Mouse (Mus musculus) midbrain, embryonic 14.5 days (tissue): ENCODE results near the gene Ltn1. TPM values are rescaled to one million over a fixed set of nuclear protein-coding genes. Genes with fewer than 3 reads are reported as not detected.
A peak's percentile ranks its signal among the peaks of the same experiment; 100 is the strongest.

ENCODE experiments used
- ATAC-seq: fragments of 200-750 bp; cut with Nextera tagmentation; 2 replicates; pipeline ENCODE4 v1.8.0; 2017; ENCODE audit warnings: moderate number of reproducible peaks, moderate library complexity; ENCODE audit not compliant: low FRiP score, low TSS enrichment
- DNase-seq: peaks from one replicate; pipeline ENCODE4 v3.0.0-alpha.2; 2015
- H3K27ac ChIP-seq: fragments of 300-500 bp; sonication (generic); replicated peaks from 2 replicates; pipeline ENCODE4 v1.5.1; 2014; ENCODE audit warnings: mild to moderate bottlenecking, low read depth, low read length, moderate library complexity
- H3K27me3 ChIP-seq: fragments of 300-500 bp; sonication (generic); 2 replicates; pipeline ENCODE4 v1.6.1; 2014; ENCODE audit warnings: low read length, control low read depth, mixed read lengths; ENCODE audit not compliant: control insufficient read depth, insufficient read depth
- H3K36me3 ChIP-seq: fragments of 300-500 bp; sonication (generic); 2 replicates; pipeline ENCODE4 v1.6.1; 2014; ENCODE audit warnings: low read length, control low read depth; ENCODE audit not compliant: control insufficient read depth, insufficient read depth
- H3K4me1 ChIP-seq: fragments of 300-500 bp; sonication (generic); 2 replicates; pipeline ENCODE4 v1.6.1; 2014; ENCODE audit warnings: mild to moderate bottlenecking, antibody characterized with exemption, low read length, control low read depth; ENCODE audit not compliant: control insufficient read depth, insufficient read depth
- H3K4me2 ChIP-seq: fragments of 300-500 bp; sonication (generic); 2 replicates; pipeline ENCODE4 v1.6.1; 2014; ENCODE audit warnings: mild to moderate bottlenecking, low read length, moderate library complexity
- H3K4me3 ChIP-seq: fragments of 300-500 bp; sonication (generic); replicated peaks from 2 replicates; pipeline ENCODE4 v1.5.1; 2014; ENCODE audit warnings: low read depth, low read length
- H3K9ac ChIP-seq: fragments of 300-500 bp; sonication (generic); replicated peaks from 2 replicates; pipeline ENCODE4 v1.6.1; 2014; ENCODE audit warnings: mild to moderate bottlenecking, low read length, moderate library complexity
- H3K9me3 ChIP-seq: fragments of 300-500 bp; sonication (generic); 2 replicates; pipeline ENCODE4 v1.6.1; 2016; ENCODE audit warnings: low read length, control low read depth, mixed read lengths; ENCODE audit not compliant: control insufficient read depth
- WGBS: fragments of 180-500 bp; shearing (Covaris S2); extraction: QIAGEN DNeasy Blood & Tissue Kit; methylation state at CpG from one replicate; pipeline ENCODE4 v1.1.7; 2014; 5-methylcytosine and 5-hydroxymethylcytosine counted together
- polyA plus RNA-seq: library from polyadenylated mRNA; unstranded; fragments of >200 nt; fragmentation: Nextera tagmentation; extraction: Ambion mirVana; gene quantifications from 2 replicates; pipeline ENCODE4 v1.2.1, GENCODE M21; 2014

The Ltn1 gene
- polyA plus RNA-seq, 1 experiment from 2014 or later = 35.7 TPM

DNA sequence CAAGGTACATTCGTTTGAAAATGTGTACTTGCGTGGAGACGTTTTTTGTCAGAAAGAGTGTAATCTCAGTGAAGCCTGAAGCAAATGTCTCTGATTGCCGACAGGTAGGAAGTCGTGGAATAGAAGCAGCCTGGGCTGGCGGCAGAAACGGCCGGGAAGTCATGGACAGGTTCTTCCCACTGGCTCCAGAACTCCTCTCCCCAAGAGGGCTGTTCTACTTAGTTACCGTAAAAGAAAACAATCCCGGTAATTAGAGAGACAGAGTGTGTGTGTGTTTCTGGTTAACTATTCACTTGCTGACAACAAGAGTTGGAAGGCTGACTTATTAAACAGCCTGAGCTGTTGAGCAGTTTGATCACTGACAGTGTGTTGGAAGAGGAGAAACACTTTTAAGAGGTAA, 66.4 kb downstream of the Ltn1 start:
- Histone ChIP-seq H3K4me3 (no peak overlapping the region), H3K36me3 (peaks cover 43% of the 10 kb centered on the region), H3K4me1 (no peaks in the 10 kb centered on the region), H3K27ac (no peak overlapping the region), H3K9ac (no peak overlapping the region), H3K27me3 (no peaks in the 10 kb centered on the region), H3K4me2 (no peak overlapping the region), H3K9me3 (no peaks in the 10 kb centered on the region)
- no peak for ATAC-seq
- WGBS = 93% methylated on average over 10 of the region's 10 CpGs
- no peak for DNase-seq

- no peak for ATAC-seq
- Histone ChIP-seq H3K9me3 (no peaks in the 10 kb centered on the region), H3K27ac (no peak overlapping the region), H3K27me3 (no peaks in the 10 kb centered on the region), H3K4me2 (no peak overlapping the region), H3K4me1 (no peaks in the 10 kb centered on the region), H3K4me3 (no peak overlapping the region), H3K9ac (no peak overlapping the region), H3K36me3 (peaks cover 47% of the 10 kb centered on the region)
- 98% methylated on average over 4 of the region's 4 CpGs for WGBS
- DNase-seq = no peak
These were observed 68.2 kb downstream of the Ltn1 start for GRCm38 (mm10) chr16:87364231-87364630.

GRCm38 (mm10) chr16:87360096-87360495, 72.3 kb downstream of the Ltn1 start:
- no peak for ATAC-seq
- Histone ChIP-seq H3K4me3 (no peak overlapping the region), H3K27me3 (no peaks in the 10 kb centered on the region), H3K27ac (no peak overlapping the region), H3K9me3 (no peaks in the 10 kb centered on the region), H3K4me2 (no peak overlapping the region), H3K36me3 (peaks cover 55% of the 10 kb centered on the region), H3K4me1 (no peaks in the 10 kb centered on the region), H3K9ac (no peak overlapping the region)
- DNase-seq = no peak
- 94% methylated on average over 6 of the region's 6 CpGs for WGBS

DNA sequence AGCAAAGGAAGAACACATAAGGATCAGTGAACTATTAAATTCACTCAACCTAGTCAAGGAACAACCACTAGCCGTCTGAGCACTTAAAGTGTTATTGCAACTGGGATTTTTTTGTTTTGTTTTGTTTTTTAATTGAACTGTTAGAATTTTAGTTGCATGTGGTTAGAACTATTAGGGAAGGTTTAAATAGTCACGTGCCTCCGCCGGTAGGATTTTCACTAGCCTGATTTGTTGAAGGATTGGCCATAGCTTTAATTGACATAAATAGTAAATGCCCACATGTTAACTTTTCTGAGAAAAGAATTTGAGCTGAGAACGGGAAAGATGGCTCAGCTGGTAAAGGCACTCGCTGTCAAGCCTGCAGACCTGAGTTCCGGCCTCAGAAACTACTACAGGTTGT, 77.7 kb downstream of the Ltn1 start:
- H3K9ac ChIP-seq = peak overlapping the region; percentile 68; the same call in 1 of the 2 replicates
- no peak for DNase-seq
- 0 out of 2 replicates have a peak, but pooled peaks cover 4% of the 10 kb centered on the region for H3K4me1 ChIP-seq
- H3K36me3 ChIP-seq = peaks cover 21% of the 10 kb centered on the region
- H3K4me2 ChIP-seq = peak overlapping the region; percentile 53
- WGBS = 80% methylated on average over 7 of the region's 7 CpGs
- peaks cover 5% of the 10 kb centered on the region; the same call in 1 of the 2 replicates for H3K9me3 ChIP-seq
- H3K27me3 ChIP-seq = no peaks in the 10 kb centered on the region
- 0 out of 2 replicates have a peak overlapping the region, but pooled peaks have one; percentile 95 for H3K27ac ChIP-seq
- no peak for ATAC-seq
- H3K4me3 ChIP-seq = peak overlapping the region; percentile 73

DNA sequence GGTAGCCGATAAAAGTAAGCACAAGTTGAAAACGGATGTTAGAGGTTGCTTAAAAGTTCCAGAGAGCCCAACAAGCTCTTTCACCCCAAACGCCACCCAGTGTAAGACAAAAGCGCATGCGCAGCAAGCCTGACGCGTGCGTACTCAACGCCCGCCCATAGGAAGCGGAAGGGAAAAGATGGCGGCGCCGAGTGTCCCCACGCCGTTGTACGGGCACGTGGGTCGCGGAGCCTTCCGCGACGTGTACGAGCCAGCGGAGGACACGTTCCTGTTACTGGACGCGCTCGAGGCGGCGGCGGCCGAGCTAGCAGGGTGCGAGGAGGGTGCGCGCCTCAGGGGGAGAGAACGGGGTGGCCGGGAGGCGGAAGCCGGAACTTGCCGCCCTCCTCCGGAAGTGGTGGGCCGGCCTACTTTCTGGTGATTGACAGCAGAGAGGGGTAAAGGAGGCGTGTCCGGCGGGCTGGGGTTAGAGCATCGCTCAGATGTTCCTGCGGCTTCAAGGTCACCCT, 78.3 kb downstream of the Ltn1 start, which contains the start of gene N6amt1:
Gene N6amt1, plus strand, starts transcription at position 111 of the 509 bp plus-strand sequence.
- Histone ChIP-seq H3K4me2 (peak within 1 kb of the TSS; percentile 53), H3K4me3 (peak within 1 kb of the TSS; percentile 73), H3K27ac (peak within 1 kb of the TSS; percentile 95), H3K27me3 (no peaks in the 10 kb centered on the region), H3K9ac (peak within 1 kb of the TSS; percentile 68), H3K4me1 (0 out of 2 replicates have a peak, but pooled peaks cover 4% of the 10 kb centered on the region), H3K9me3 (peaks cover 5% of the 10 kb centered on the region; the same call in 1 of the 2 replicates), H3K36me3 (peaks cover 20% of the 10 kb centered on the region)
- WGBS = under 1% methylated on average over 48 of the region's 48 CpGs
- DNase-seq (peak; percentile 99), ATAC-seq (peak; percentile 98)

- no peak for ATAC-seq
- Histone ChIP-seq H3K4me1 (0 out of 2 replicates have a peak, but pooled peaks cover 4% of the 10 kb centered on the region), H3K27ac (no peak overlapping the region), H3K9ac (no peak overlapping the region; the same call in 1 of the 2 replicates), H3K27me3 (no peaks in the 10 kb centered on the region), H3K4me2 (peak overlapping the region; percentile 53), H3K4me3 (peak overlapping the region; percentile 73), H3K36me3 (peaks cover 16% of the 10 kb centered on the region), H3K9me3 (peaks cover 5% of the 10 kb centered on the region; the same call in 1 of the 2 replicates)
- DNase-seq = peak; percentile 2
- WGBS = 93% methylated on average over 1 of the region's 1 CpGs
These were observed 78.8 kb downstream of the Ltn1 start for GRCm38 (mm10) chr16:87353605-87354004.

DNA sequence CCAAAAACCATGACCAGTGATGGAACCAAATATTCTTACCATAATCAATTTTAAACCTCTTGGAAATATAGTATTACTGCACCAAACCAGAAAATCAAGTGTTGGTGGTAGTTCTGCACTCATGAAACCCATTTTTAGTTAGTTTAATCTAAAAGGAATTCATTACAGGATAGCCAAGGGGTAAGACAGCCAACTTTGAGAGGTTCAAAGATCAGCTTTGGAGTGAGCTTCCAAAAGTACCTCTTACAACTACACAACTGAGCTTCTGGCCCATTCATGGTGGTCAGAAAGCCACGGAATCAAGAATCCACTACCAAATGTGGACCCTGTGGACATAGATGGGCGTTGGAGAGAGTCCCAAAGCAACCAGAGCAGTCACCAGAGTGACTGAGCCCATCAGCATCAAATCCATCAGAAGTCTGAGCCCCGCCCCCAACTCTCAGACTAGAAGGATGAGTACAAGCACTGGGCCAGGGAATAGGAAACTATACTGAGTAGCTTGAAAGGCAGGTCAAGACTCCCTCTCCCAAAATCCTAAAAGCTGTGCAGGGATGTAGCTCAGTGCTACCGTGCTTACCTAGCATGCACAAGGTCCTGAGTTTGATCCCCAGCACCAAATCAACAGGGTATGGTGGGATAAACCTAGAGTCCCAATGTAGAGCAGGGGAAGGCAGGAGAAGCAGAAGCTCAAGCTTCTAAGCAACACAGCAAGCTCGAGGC, 80.9 kb downstream of the Ltn1 start:
- ATAC-seq (no peak), DNase-seq (no peak)
- peaks cover 5% of the 10 kb centered on the region; the same call in 1 of the 2 replicates for H3K9me3 ChIP-seq
- H3K4me3 ChIP-seq = no peak overlapping the region
- 0 out of 2 replicates have a peak, but pooled peaks cover 4% of the 10 kb centered on the region for H3K4me1 ChIP-seq
- peaks cover 5% of the 10 kb centered on the region; the same call in 1 of the 2 replicates for H3K36me3 ChIP-seq
- H3K27ac ChIP-seq = no peak overlapping the region
- H3K4me2 ChIP-seq = no peak overlapping the region
- no peaks in the 10 kb centered on the region for H3K27me3 ChIP-seq
- 74% methylated on average over 5 of the region's 5 CpGs for WGBS
- H3K9ac ChIP-seq = no peak overlapping the region

DNA sequence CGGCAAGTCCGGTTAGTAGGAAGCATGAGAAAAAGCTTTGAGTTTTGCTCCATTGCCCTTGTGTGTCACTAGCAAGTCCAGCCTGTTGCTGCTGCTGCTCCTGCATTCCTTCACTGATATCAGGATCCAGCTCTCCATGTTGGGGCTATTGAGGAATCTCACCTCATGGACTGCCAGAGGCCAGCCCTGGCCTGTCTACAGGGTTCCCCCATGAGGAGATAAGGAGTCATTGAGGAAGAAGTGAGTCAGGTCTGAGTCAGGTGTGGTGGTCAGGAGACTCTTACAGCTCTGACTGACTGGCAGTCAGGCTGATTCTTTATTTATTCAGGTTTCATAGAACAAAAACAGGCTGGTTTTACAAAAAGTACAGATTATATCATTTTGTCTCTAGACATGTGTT, 84.3 kb downstream of the Ltn1 start:
- ATAC-seq (no peak), DNase-seq (no peak)
- WGBS = 92% methylated on average over 2 of the region's 2 CpGs
- no peak overlapping the region for H3K27ac ChIP-seq
- H3K4me2 ChIP-seq = no peak overlapping the region
- H3K9ac ChIP-seq = no peak overlapping the region
- H3K4me3 ChIP-seq = no peak overlapping the region
- no peaks in the 10 kb centered on the region for H3K4me1 ChIP-seq
- H3K27me3 ChIP-seq = no peaks in the 10 kb centered on the region
- no peaks in the 10 kb centered on the region for H3K36me3 ChIP-seq
- H3K9me3 ChIP-seq = peaks cover 5% of the 10 kb centered on the region; the same call in 1 of the 2 replicates
